8 mouse cellular contexts compared by ENCODE assay signal in the genomic region with DNA sequence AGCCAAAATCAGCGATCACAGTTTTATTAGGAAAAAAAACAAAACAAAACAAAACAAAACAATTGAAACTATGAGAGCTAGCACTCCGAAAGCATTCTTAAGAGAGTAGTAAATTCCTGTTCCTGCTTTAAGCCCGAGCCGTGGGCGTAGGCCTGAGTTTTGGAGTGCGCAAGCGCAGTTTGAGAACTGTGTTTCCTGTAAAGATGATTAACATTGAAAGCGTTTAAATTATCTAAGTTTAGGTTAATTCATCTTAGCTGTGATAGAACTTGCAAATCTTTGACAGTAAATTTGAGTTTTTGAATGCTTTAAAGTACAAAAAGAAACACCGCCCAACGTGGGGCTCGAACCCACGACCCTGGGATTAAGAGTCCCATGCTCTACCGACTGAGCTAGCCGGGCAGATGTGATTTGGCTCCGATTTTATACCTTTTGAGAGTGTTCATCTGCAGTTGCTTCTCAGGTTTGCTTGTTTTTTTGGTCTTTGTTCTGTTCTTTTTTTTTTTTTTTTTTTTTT. TPM values are rescaled to one million over a fixed set of nuclear protein-coding genes. Genes with fewer than 3 reads are reported as not detected.
DNase-seq lines count a peak whose midpoint lies in the region; ATAC-seq and TF ChIP-seq lines count a peak whose summit lies in the region.

No protein-coding gene starts in this region.

- peak; percentile 91 for DNase-seq in adrenal gland, postnatal 14 days
- DNase-seq in embryonic facial prominence, embryonic 10.5 days (ENCODE audit: low spot score): peak; percentile 87
- peak; percentile 84 to 89 for DNase-seq in left cerebral cortex, postnatal 36 days (ENCODE audit: low spot score in 2 of 2)
- DNase-seq in midbrain, embryonic 10.5 days (ENCODE audit: low spot score): peak; percentile 85
- DNase-seq in right cerebral cortex, postnatal 4 days: peak; percentile 87
- peak; percentile 87 for DNase-seq in yolk sac, embryonic 10.5 days (ENCODE audit: low spot score)

- H3K27ac ChIP-seq in embryonic facial prominence, embryonic 10.5 days (replicated peaks): peak overlapping the region; percentile 89
- peak overlapping the region; percentile 97 for H3K27ac ChIP-seq in intestine, postnatal 0 days (ENCODE audit: low read depth, low read length)
- H3K27ac ChIP-seq in midbrain, embryonic 10.5 days (replicated peaks): peak overlapping the region; percentile 90

- intact Hi-C loops in left cerebral cortex, postnatal 36 days (cut with DNase I): loop anchor here (5.0 kb wide), 1 partner anchor 48 kb away; the partner anchor contains the start of gene Arid4a

- no peaks in the 10 kb centered on the region for H3K9me3 ChIP-seq in embryonic facial prominence, embryonic 10.5 days
- H3K9me3 ChIP-seq in intestine, postnatal 0 days (ENCODE audit: control insufficient read depth): no peaks in the 10 kb centered on the region
- no peaks in the 10 kb centered on the region for H3K9me3 ChIP-seq in midbrain, embryonic 10.5 days (replicated peaks)

- H3K27me3 ChIP-seq in embryonic facial prominence, embryonic 10.5 days (replicated peaks; ENCODE audit: low read depth, poor library complexity, severe bottlenecking): no peaks in the 10 kb centered on the region
- no peaks in the 10 kb centered on the region for H3K27me3 ChIP-seq in intestine, postnatal 0 days (replicated peaks; ENCODE audit: control insufficient read depth, insufficient read depth, low read length)
- H3K27me3 ChIP-seq in midbrain, embryonic 10.5 days (ENCODE audit: low read depth, poor library complexity, severe bottlenecking): no peaks in the 10 kb centered on the region

- peak overlapping the region; percentile 78 for H3K4me3 ChIP-seq in embryonic facial prominence, embryonic 10.5 days
- H3K4me3 ChIP-seq in intestine, postnatal 0 days (ENCODE audit: low read depth, low read length): peak overlapping the region; percentile 82
- peak overlapping the region; percentile 74 for H3K4me3 ChIP-seq in midbrain, embryonic 10.5 days

- peak overlapping the region; percentile 79 for H3K9ac ChIP-seq in intestine, postnatal 0 days (ENCODE audit: low read depth, low read length)

- under 1% methylated on average over 15 of the region's 15 CpGs for WGBS in embryonic facial prominence, embryonic 10.5 days
- WGBS in intestine, postnatal 0 days: under 1% methylated on average over 15 of the region's 15 CpGs
- WGBS in midbrain, embryonic 10.5 days: under 1% methylated on average over 15 of the region's 15 CpGs

- H3K4me1 ChIP-seq in embryonic facial prominence, embryonic 10.5 days: peaks cover 11% of the 10 kb centered on the region
- no peaks in the 10 kb centered on the region for H3K4me1 ChIP-seq in intestine, postnatal 0 days (replicated peaks; ENCODE audit: control insufficient read depth, insufficient read depth, low read length)
- peaks cover 8% of the 10 kb centered on the region for H3K4me1 ChIP-seq in midbrain, embryonic 10.5 days

- no peak for TF ChIP-seq CTCF in intestine, postnatal 0 days (IDR thresholded peaks at IDR 0.05; ENCODE audit: low read depth)

- peaks cover 9% of the 10 kb centered on the region for H3K36me3 ChIP-seq in embryonic facial prominence, embryonic 10.5 days (replicated peaks)
- H3K36me3 ChIP-seq in intestine, postnatal 0 days (ENCODE audit: control insufficient read depth, insufficient read depth): 0 out of 2 replicates have a peak, but pooled peaks cover 4% of the 10 kb centered on the region
- H3K36me3 ChIP-seq in midbrain, embryonic 10.5 days: peaks cover 6% of the 10 kb centered on the region

- H3K4me2 ChIP-seq in intestine, postnatal 0 days (replicated peaks; ENCODE audit: low read depth): peak overlapping the region; percentile 65

- ATAC-seq in granulocyte monocyte progenitor cell, adult 5-6 weeks (replicated peaks; ENCODE audit: poor library complexity, severe bottlenecking): peak; percentile 41
- peak; percentile 65 for ATAC-seq in intestine, postnatal 0 days

RNA-seq across cellular contexts. Expression of gene Psma3, which starts 5.6 kb away (rescaled TPM):
- 336 and 360 TPM in 2 replicates for total RNA-seq in adrenal gland, postnatal 14 days (2021)
- polyA plus RNA-seq in embryonic facial prominence, embryonic 10.5 days (2016; fragmentation: Nextera tagmentation; extraction: Ambion mirVana): 682 and 687 TPM in 2 replicates
- 400 and 405 TPM in 2 replicates for total RNA-seq in granulocyte monocyte progenitor cell, adult 5-6 weeks (2014; fragmentation: Nextera tagmentation)
- total RNA-seq in granulocyte monocyte progenitor cell, adult 5-6 weeks (2017): 401 and 460 TPM in 2 replicates
- 365 and 387 TPM in 2 replicates for polyA plus RNA-seq in intestine, postnatal 0 days (2015; fragmentation: Nextera tagmentation; extraction: Ambion mirVana)
- 100 to 1,000 TPM; 175 to 184 TPM for total RNA-seq in left cerebral cortex, postnatal 36 days (2021)
- 620 and 680 TPM in 2 replicates for polyA plus RNA-seq in midbrain, embryonic 10.5 days (2016; fragmentation: Nextera tagmentation; extraction: Ambion mirVana)

RNA-seq across cellular contexts. Expression of gene Actr10, which starts 31.2 kb away (rescaled TPM):
- total RNA-seq in adrenal gland, postnatal 14 days (2021): 184 and 197 TPM in 2 replicates
- polyA plus RNA-seq in embryonic facial prominence, embryonic 10.5 days (2016; fragmentation: Nextera tagmentation; extraction: Ambion mirVana): 223 and 229 TPM in 2 replicates
- total RNA-seq in granulocyte monocyte progenitor cell, adult 5-6 weeks (2014; fragmentation: Nextera tagmentation): 52.2 and 73.9 TPM in 2 replicates
- 65.9 and 74.6 TPM in 2 replicates for total RNA-seq in granulocyte monocyte progenitor cell, adult 5-6 weeks (2017)
- polyA plus RNA-seq in intestine, postnatal 0 days (2015; fragmentation: Nextera tagmentation; extraction: Ambion mirVana): 164 and 181 TPM in 2 replicates
- total RNA-seq in left cerebral cortex, postnatal 36 days (2021): 100 to 1,000 TPM; 146 to 163 TPM
- 225 and 228 TPM in 2 replicates for polyA plus RNA-seq in midbrain, embryonic 10.5 days (2016; fragmentation: Nextera tagmentation; extraction: Ambion mirVana)

RNA-seq across cellular contexts. Expression of gene Arid4a, which starts 46.9 kb away (rescaled TPM):
- 24.8 and 27.5 TPM in 2 replicates for total RNA-seq in adrenal gland, postnatal 14 days (2021)
- polyA plus RNA-seq in embryonic facial prominence, embryonic 10.5 days (2016; fragmentation: Nextera tagmentation; extraction: Ambion mirVana): 26.6 and 26.9 TPM in 2 replicates
- 23.8 and 26.9 TPM in 2 replicates for total RNA-seq in granulocyte monocyte progenitor cell, adult 5-6 weeks (2014; fragmentation: Nextera tagmentation)
- total RNA-seq in granulocyte monocyte progenitor cell, adult 5-6 weeks (2017): 43.3 and 46.0 TPM in 2 replicates
- 23.2 and 27.4 TPM in 2 replicates for polyA plus RNA-seq in intestine, postnatal 0 days (2015; fragmentation: Nextera tagmentation; extraction: Ambion mirVana)
- total RNA-seq in left cerebral cortex, postnatal 36 days (2021): 10 to 100 TPM; 32.0 to 36.5 TPM
- 25.5 and 26.6 TPM in 2 replicates for polyA plus RNA-seq in midbrain, embryonic 10.5 days (2016; fragmentation: Nextera tagmentation; extraction: Ambion mirVana)

Comparison
In these comparisons a context has a peak if more than half of its experiments do, and no peak if none do; other contexts are left out.
1. Peak in every context shown above with its lines: DNase-seq, ATAC-seq, H3K4me3 ChIP-seq and H3K27ac ChIP-seq.